Mouse (Mus musculus) intestine, embryonic 14.5 days (tissue): ENCODE measurements around the gene Phf21a. TPM values are rescaled to one million over a fixed set of nuclear protein-coding genes. Genes with fewer than 3 reads are reported as not detected.

Source experiments
- ATAC-seq: fragments of 200-750 bp; cut with Nextera tagmentation; replicated peaks from 2 replicates; pipeline ENCODE4 v1.8.0; 2017; ENCODE audit warnings: low read depth, moderate number of reproducible peaks, moderate TSS enrichment, moderate library complexity; ENCODE audit not compliant: low FRiP score, low TSS enrichment
- DNase-seq: peaks from one replicate; pipeline ENCODE4 v3.0.0-alpha.2; 2018; ENCODE audit warnings: low spot score
- H3K27ac ChIP-seq: fragments of 300-500 bp; sonication (generic); 2 replicates; pipeline ENCODE4 v1.5.1; 2014; ENCODE audit warnings: low read depth, mild to moderate bottlenecking, control low read depth
- H3K27me3 ChIP-seq: fragments of 300-500 bp; sonication (generic); replicated peaks from 2 replicates; pipeline ENCODE4 v1.6.1; 2014; ENCODE audit warnings: low read length, control low read depth; ENCODE audit not compliant: control insufficient read depth, insufficient read depth
- H3K36me3 ChIP-seq: fragments of 300-500 bp; sonication (generic); 2 replicates; pipeline ENCODE4 v1.6.1; 2014; ENCODE audit warnings: low read length, control low read depth; ENCODE audit not compliant: control insufficient read depth, insufficient read depth
- H3K4me1 ChIP-seq: fragments of 300-500 bp; sonication (generic); replicated peaks from 2 replicates; pipeline ENCODE4 v1.6.1; 2014; ENCODE audit warnings: low read length, control low read depth, mixed read lengths; ENCODE audit not compliant: control insufficient read depth, insufficient read depth
- H3K4me2 ChIP-seq: fragments of 300-500 bp; sonication (generic); 2 replicates; pipeline ENCODE4 v1.6.1; 2014; ENCODE audit warnings: low read length
- H3K4me3 ChIP-seq: fragments of 300-500 bp; sonication (generic); 2 replicates; pipeline ENCODE4 v1.5.1; 2014; ENCODE audit warnings: low read depth, low read length, control low read depth, mixed read lengths
- H3K9ac ChIP-seq: fragments of 300-500 bp; sonication (generic); 2 replicates; pipeline ENCODE4 v1.6.1; 2014; ENCODE audit warnings: mild to moderate bottlenecking, low read length
- H3K9me3 ChIP-seq: fragments of 300-500 bp; sonication (generic); 2 replicates; pipeline ENCODE4 v1.6.1; 2016; ENCODE audit warnings: low read length, control low read depth; ENCODE audit not compliant: control insufficient read depth
- WGBS: fragments of 180-500 bp; shearing (Covaris S2); extraction: QIAGEN DNeasy Blood & Tissue Kit; methylation state at CpG from one replicate; pipeline ENCODE4 v1.1.7; 2014; 5-methylcytosine and 5-hydroxymethylcytosine counted together
- polyA plus RNA-seq: library from polyadenylated mRNA; unstranded; fragments of >200 nt; fragmentation: Nextera tagmentation; extraction: Ambion mirVana; gene quantifications from 2 replicates; pipeline ENCODE4 v1.2.1, GENCODE M21; 2014

Gene Phf21a
- polyA plus RNA-seq, 1 experiment from 2014 or later: 27.5 TPM

DNA sequence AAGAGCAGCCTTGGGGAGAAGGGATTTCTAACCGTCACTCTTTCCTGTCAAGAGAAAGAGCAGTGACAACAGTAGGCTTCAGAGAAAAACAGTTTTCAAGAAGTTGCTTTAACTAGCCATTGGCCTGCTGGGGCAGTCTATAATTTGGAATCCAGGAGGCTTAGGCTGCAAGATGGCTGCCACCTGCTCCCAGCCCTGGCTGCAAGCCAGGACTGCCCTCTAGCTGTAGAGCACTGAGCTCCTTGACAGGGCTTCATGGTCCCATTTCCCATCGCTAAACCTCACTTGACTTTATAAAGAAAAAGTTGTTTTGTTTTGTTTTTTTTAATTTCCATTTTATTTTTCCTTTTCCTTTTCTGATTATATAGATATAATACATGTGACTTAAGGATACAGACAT is 238.5 kb downstream of the Phf21a start:
- Histone ChIP-seq H3K36me3 (peaks cover 85% of the 10 kb centered on the region), H3K27me3 (no peaks in the 10 kb centered on the region), H3K27ac (no peak overlapping the region), H3K9ac (no peak overlapping the region), H3K4me1 (no peaks in the 10 kb centered on the region), H3K4me3 (no peak overlapping the region), H3K9me3 (no peaks in the 10 kb centered on the region), H3K4me2 (no peak overlapping the region)
- no peak for DNase-seq
- ATAC-seq: no peak
- WGBS: 85% methylated on average over 2 of the region's 2 CpGs

DNA sequence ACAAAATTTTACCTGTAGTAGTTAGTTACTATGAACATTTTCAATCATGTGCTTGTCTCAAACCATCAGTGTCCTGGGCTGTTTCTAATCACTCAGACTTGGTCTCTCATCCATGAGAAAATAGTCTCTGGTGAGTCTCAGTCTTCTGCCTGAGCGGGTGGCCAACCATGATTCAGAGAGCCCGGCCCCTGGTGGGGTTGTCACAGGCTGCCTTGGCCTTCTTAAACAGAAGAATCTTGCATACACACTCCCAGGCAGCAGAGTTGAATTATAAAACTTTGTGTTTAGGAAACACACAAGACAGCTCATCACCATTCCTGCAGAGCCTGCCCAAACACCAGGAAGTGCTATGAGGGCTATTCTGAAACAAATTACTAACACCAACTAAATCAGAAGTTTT is 239.0 kb downstream of the Phf21a start:
- Histone ChIP-seq H3K36me3 (peaks cover 80% of the 10 kb centered on the region), H3K27ac (no peak overlapping the region), H3K4me3 (no peak overlapping the region), H3K4me2 (no peak overlapping the region), H3K9me3 (no peaks in the 10 kb centered on the region), H3K27me3 (no peaks in the 10 kb centered on the region), H3K9ac (no peak overlapping the region), H3K4me1 (no peaks in the 10 kb centered on the region)
- WGBS: 89% methylated on average over 2 of the region's 2 CpGs
- ATAC-seq: no peak
- no peak for DNase-seq

DNA sequence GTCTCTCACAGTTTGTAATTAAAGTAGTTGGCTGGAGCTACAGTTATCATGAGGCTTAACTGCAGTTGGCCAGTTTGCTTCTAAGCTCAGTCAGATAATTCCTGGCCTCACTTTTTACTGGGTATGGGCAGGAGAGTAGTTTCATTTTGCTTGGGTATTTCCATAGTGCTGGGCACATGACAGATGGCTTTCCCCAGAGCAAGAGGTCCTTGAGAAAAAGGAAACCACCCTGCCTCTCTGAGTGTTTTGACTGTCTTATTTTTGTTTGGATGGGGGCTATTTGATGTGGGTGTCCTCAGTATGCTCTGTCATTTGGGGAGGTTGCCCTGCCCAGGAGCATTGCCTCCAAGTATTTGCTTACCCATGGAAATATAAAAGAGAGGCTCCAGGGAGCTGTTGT is 249.5 kb downstream of the Phf21a start:
- H3K4me3 ChIP-seq: no peak overlapping the region
- no peaks in the 10 kb centered on the region for H3K4me1 ChIP-seq
- ATAC-seq (no peak), DNase-seq (no peak)
- peaks cover 56% of the 10 kb centered on the region for H3K36me3 ChIP-seq
- no peaks in the 10 kb centered on the region for H3K27me3 ChIP-seq
- H3K4me2 ChIP-seq: no peak overlapping the region
- no peak overlapping the region for H3K9ac ChIP-seq
- no peaks in the 10 kb centered on the region for H3K9me3 ChIP-seq
- H3K27ac ChIP-seq: no peak overlapping the region

DNA sequence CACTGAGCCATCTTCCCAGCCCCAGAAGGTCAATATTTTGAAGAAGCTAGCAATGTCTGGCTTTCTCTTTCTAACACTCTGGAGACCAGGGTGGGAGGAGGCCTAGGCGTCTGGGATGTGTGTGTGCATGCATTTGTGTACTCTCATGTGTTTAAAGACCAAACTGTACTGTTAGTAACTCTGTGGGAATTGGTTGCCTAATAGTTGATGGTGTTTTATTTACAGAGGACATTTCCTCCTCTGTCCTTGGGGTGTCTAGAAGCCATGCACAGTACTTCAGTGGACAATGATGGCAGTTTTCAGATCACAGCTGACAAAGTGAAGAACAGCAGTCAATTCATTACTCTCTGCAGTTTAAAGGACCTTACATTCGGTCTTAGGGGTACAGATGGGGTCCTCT is 254.3 kb downstream of the Phf21a start:
- Histone ChIP-seq H3K9me3 (no peaks in the 10 kb centered on the region), H3K4me3 (no peak overlapping the region), H3K4me1 (no peaks in the 10 kb centered on the region), H3K9ac (no peak overlapping the region), H3K27ac (no peak overlapping the region), H3K27me3 (no peaks in the 10 kb centered on the region), H3K4me2 (no peak overlapping the region), H3K36me3 (peaks cover 67% of the 10 kb centered on the region)
- 83% methylated on average over 2 of the region's 2 CpGs for WGBS
- ATAC-seq (no peak), DNase-seq (no peak)

DNA sequence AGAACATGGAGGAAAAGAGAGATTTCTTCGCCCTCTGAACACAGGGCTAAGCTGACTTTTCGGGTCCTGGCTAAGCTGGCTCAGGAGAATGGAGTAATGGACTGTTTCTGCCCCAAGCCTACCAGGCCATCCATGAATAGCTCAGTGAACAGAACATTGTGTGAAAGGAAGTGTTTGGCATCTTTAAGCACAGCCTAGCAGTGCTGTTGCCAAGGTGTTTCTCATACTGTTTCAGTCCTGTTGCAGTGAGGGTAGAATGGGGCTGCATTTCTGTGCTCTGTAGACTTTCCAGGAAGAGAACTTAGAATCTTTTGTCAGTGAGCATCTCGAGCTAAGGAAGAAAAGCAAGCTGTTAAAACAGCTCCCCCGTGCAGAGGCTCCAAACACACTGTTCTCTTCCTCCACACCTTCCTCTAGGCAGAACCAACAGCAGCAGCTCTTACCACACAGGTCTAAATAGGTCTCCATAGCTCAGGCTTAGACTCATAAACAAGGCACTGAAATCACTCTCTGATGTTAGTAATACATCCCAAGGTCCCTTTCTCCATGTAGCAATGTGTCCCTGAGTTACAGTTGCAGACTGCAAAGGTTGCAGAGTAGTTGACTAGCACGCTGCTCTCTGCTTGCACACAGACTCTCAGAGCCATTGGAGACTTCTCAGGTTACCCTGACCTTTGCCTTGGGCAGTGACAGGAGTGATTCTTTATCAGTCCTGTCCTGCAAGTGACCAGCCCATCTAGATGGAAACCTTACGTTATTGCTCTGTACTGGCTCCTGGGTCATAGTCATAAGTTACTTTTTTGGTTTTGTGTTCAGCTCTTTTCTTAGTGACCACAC is 256.9 kb downstream of the Phf21a start:
- Histone ChIP-seq H3K36me3 (peaks cover 62% of the 10 kb centered on the region), H3K9me3 (no peaks in the 10 kb centered on the region), H3K27me3 (no peaks in the 10 kb centered on the region), H3K27ac (no peak overlapping the region), H3K4me2 (no peak overlapping the region), H3K4me1 (no peaks in the 10 kb centered on the region), H3K4me3 (no peak overlapping the region), H3K9ac (no peak overlapping the region)
- ATAC-seq (no peak), DNase-seq (no peak)
- 56% methylated on average over 6 of the region's 6 CpGs for WGBS

DNA sequence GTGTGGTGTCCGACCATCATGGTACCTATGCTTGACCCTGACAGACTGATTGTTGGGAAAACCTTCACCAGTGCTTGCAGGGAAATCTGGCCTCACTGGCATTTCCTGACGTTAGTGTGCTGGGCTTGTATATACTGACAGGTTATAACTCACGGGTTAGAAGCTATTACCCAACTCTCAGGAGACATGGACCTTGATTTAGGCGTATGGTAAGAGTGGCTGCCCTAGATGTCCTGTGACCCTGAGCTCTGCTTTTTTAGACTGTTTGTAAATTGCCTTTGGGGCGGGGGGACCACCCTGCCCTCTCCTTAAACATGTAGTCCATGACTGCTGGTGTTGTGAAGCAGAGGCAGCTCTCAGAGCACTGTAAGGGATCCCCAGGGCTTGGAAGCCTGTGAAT is 257.8 kb downstream of the Phf21a start:
- H3K27ac ChIP-seq: no peak overlapping the region
- 42% methylated on average over 5 of the region's 5 CpGs for WGBS
- no peak for DNase-seq
- H3K9ac ChIP-seq: no peak overlapping the region
- no peak overlapping the region for H3K4me2 ChIP-seq
- ATAC-seq: no peak
- H3K9me3 ChIP-seq: no peaks in the 10 kb centered on the region
- H3K27me3 ChIP-seq: no peaks in the 10 kb centered on the region
- H3K36me3 ChIP-seq: peaks cover 64% of the 10 kb centered on the region
- no peaks in the 10 kb centered on the region for H3K4me1 ChIP-seq
- no peak overlapping the region for H3K4me3 ChIP-seq

DNA sequence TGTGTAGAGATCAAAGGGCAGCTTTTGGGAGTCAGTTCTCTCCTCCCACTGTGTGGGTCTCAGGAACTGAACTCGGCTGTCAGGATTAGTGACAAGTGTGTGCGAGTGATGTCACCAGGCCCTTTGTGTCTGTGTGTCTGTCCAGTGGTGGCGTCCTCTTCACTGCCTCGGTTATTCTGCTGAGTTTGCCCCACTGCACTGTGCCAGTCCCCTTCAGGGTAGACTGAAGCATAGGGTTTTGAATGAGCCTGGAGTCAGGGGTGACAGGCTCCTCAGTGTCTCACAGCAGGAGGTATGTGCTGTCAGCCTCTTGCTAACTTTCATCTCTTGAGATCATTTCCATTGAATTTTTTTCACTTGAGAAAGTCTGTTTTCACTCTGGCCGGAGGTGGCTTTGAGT is 260.5 kb downstream of the Phf21a start:
- Histone ChIP-seq H3K4me3 (no peak overlapping the region), H3K27me3 (no peaks in the 10 kb centered on the region), H3K9ac (no peak overlapping the region), H3K27ac (no peak overlapping the region), H3K4me1 (no peaks in the 10 kb centered on the region), H3K9me3 (no peaks in the 10 kb centered on the region), H3K36me3 (peaks cover 75% of the 10 kb centered on the region), H3K4me2 (no peak overlapping the region)
- DNase-seq (no peak), ATAC-seq (no peak)
- 86% methylated on average over 5 of the region's 5 CpGs for WGBS

DNA sequence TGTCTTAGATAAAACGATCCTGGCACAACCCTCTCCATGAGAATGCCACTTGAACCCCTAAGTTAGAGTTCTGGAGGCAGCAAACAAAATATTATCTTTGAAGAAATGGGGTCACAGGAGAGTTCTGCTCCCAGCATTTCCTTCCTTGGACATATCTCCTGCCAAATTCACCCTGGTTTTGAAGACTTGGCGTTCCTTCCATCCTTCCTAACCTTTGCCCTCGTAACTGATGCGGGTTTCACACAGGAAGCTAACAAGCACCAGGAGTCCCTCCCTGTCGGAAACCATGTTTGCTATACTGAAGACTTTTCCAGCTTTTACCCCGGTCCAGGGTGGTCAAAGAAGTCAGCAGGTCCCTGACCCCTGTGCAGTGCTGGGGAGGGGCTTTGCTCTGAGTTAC is 261.3 kb downstream of the Phf21a start:
- Histone ChIP-seq H3K27me3 (no peaks in the 10 kb centered on the region), H3K27ac (no peak overlapping the region), H3K4me1 (no peaks in the 10 kb centered on the region), H3K9me3 (no peaks in the 10 kb centered on the region), H3K4me3 (no peak overlapping the region), H3K4me2 (no peak overlapping the region), H3K36me3 (peaks cover 77% of the 10 kb centered on the region), H3K9ac (no peak overlapping the region)
- no peak for DNase-seq
- ATAC-seq: no peak
- 43% methylated on average over 6 of the region's 6 CpGs for WGBS

DNA sequence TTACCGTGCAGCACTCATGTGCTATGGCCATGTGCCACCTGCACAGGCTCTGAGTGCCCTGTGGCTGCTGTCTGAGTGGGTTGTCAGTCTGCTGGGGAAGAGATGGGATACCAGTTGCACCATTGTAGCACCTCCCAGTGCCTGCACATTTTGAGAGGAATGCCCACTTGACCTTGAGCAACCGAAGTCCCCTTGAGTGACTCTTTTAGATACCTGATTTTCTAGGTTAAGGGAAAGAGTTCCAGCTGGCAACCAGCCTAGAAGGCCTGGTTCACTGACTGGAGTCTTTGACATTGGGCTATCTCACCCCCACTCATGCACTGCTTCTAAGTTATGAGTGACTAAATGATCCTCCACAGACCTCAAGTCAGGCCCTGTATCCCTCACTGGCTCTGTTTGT is 266.4 kb downstream of the Phf21a start:
- no peak overlapping the region for H3K27ac ChIP-seq
- no peak overlapping the region for H3K4me2 ChIP-seq
- H3K27me3 ChIP-seq: no peaks in the 10 kb centered on the region
- DNase-seq (no peak), ATAC-seq (no peak)
- H3K36me3 ChIP-seq: peaks cover 82% of the 10 kb centered on the region
- H3K4me3 ChIP-seq: no peak overlapping the region
- H3K4me1 ChIP-seq: no peaks in the 10 kb centered on the region
- H3K9me3 ChIP-seq: no peaks in the 10 kb centered on the region
- 91% methylated on average over 2 of the region's 2 CpGs for WGBS
- no peak overlapping the region for H3K9ac ChIP-seq
